In genomic region chr13:43908041-43908644, GRCm38 (mm10) we compare ENCODE assay signal across 10 mouse cellular contexts.
A peak's percentile ranks its signal among the peaks of the same experiment; 100 is the strongest.
DNase-seq lines count a peak whose midpoint lies in the region; ATAC-seq and TF ChIP-seq lines count a peak whose summit lies in the region.
"Had no signal": no experiment of that assay in that cellular context is flagged by ENCODE, and none has a peak within 500 bp of the region (broad histone marks: within the 10 kb centered on the region; RNA-seq: fewer than 3 reads in every experiment).

No protein-coding gene starts in this region.

- TF ChIP-seq POLR2A in ES-Bruce4 (IDR thresholded peaks at IDR 0.05; ENCODE audit: insufficient read depth, low read length), result no peak

- H3K9me3 ChIP-seq in ES-Bruce4 (replicated peaks; ENCODE audit: control insufficient read depth, insufficient read depth, low read length, poor library complexity, severe bottlenecking), result no peaks in the 10 kb centered on the region
- H3K9me3 ChIP-seq in ES-E14 (ENCODE audit: control insufficient read depth, insufficient read depth, low read depth, low read length), result no peaks in the 10 kb centered on the region
- H3K9me3 ChIP-seq in heart, embryonic 12.5 days (replicated peaks), result no peaks in the 10 kb centered on the region
- no peaks in the 10 kb centered on the region for H3K9me3 ChIP-seq in liver, embryonic 14.5 days (ENCODE audit: control insufficient read depth, low read length)
- H3K9me3 ChIP-seq: hindbrain, embryonic 15.5 days had no signal

- in situ Hi-C loops in ES-E14 (cut with MboI; ENCODE audit: low sequenced_read_pairs in 2 of 2, unreplicated experiment in 2 of 2), result no loop called here

- TF ChIP-seq EP300 in ES-Bruce4 (IDR thresholded peaks at IDR 0.05; ENCODE audit: insufficient read depth, low read depth, low read length), result peak; percentile 78
- peak; percentile 56; the same call in 1 of the 2 replicates for TF ChIP-seq EP300 in liver, embryonic 14.5 days (IDR thresholded peaks at IDR 0.05; ENCODE audit: low read depth)

- H3K4me3 ChIP-seq in ES-Bruce4 (ENCODE audit: low read depth, low read length), result no peak overlapping the region
- H3K4me3 ChIP-seq in ES-E14 (ENCODE audit: insufficient read depth in 1 of 2, low read depth in 1 of 2, low read length in 2 of 2, poor library complexity in 1 of 2, severe bottlenecking in 1 of 2), result no peak overlapping the region
- H3K4me3 ChIP-seq in heart, embryonic 12.5 days, result no peak overlapping the region
- H3K4me3 ChIP-seq in liver, embryonic 14.5 days (ENCODE audit: insufficient read depth in 1 of 2, low read depth in 2 of 2, low read length in 2 of 2), result 0 out of 4 replicates have a peak overlapping the region, but pooled peaks of 1 of the 2 experiments have one; percentile 14
- H3K4me3 ChIP-seq: hindbrain, embryonic 15.5 days had no signal

- no peak for TF ChIP-seq CTCF in ES-Bruce4 (IDR thresholded peaks at IDR 0.05; ENCODE audit: low read depth, low read length)
- TF ChIP-seq CTCF in liver, embryonic 14.5 days (IDR thresholded peaks at IDR 0.05; ENCODE audit: low read depth), result no peak

- peak overlapping the region; percentile 46 for H3K4me2 ChIP-seq in heart, embryonic 12.5 days
- H3K4me2 ChIP-seq in liver, embryonic 14.5 days (ENCODE audit: low read depth), result peak overlapping the region; percentile 36
- H3K4me2 ChIP-seq: hindbrain, embryonic 15.5 days had no signal

- H3K9ac ChIP-seq in ES-Bruce4 (ENCODE audit: low read depth, poor library complexity, severe bottlenecking), result no peak overlapping the region
- no peak overlapping the region for H3K9ac ChIP-seq in ES-E14 (ENCODE audit: insufficient read depth, low read depth, low read length, poor library complexity, severe bottlenecking)
- no peak overlapping the region for H3K9ac ChIP-seq in heart, embryonic 12.5 days
- H3K9ac ChIP-seq in liver, embryonic 14.5 days (replicated peaks), result no peak overlapping the region
- H3K9ac ChIP-seq: hindbrain, embryonic 15.5 days had no signal

- ATAC-seq in heart, embryonic 12.5 days (ENCODE audit: insufficient number of reproducible peaks, low FRiP score), result peak; percentile 45; the same call in 1 of the 2 replicates
- ATAC-seq in liver, embryonic 14.5 days (ENCODE audit: insufficient read depth), result peak; percentile 75

- H3K27ac ChIP-seq in ES-Bruce4 (ENCODE audit: insufficient read depth, low read length), result no peak overlapping the region
- H3K27ac ChIP-seq in ES-E14 (ENCODE audit: insufficient read depth, low read depth, low read length, poor library complexity, severe bottlenecking), result no peak overlapping the region
- no peak overlapping the region; the same call in 1 of the 2 replicates for H3K27ac ChIP-seq in heart, embryonic 12.5 days (ENCODE audit: poor library complexity, severe bottlenecking)
- H3K27ac ChIP-seq in liver, embryonic 14.5 days, result no peak overlapping the region
- H3K27ac ChIP-seq: hindbrain, embryonic 15.5 days had no signal

- 24% methylated on average over 16 of the region's 16 CpGs for WGBS in heart, embryonic 12.5 days
- 23% methylated on average over 16 of the region's 16 CpGs for WGBS in liver, embryonic 14.5 days (ENCODE audit: insufficient replicate concordance)

- H3K4me1 ChIP-seq in ES-Bruce4 (ENCODE audit: control insufficient read depth, insufficient read depth, low read length) (peaks cover 2% of the 10 kb centered on the region), ES-E14 (ENCODE audit: control insufficient read depth in 2 of 2, insufficient read depth in 2 of 2, low read length in 2 of 2, poor library complexity in 1 of 2) (peaks cover 0 to 6% of the 10 kb centered on the region in 2 experiments; a peak in 2 of 4 replicates)
- H3K4me1 ChIP-seq in heart, embryonic 12.5 days (replicated peaks), result peaks cover 20% of the 10 kb centered on the region
- H3K4me1 ChIP-seq in liver, embryonic 14.5 days (replicated peaks; ENCODE audit: control insufficient read depth in 2 of 2, insufficient read depth in 2 of 2, low read length in 1 of 2), result peaks cover 5 to 19% of the 10 kb centered on the region in 2 experiments; a peak in 3 of 4 replicates

- no peaks in the 10 kb centered on the region for H3K27me3 ChIP-seq in ES-Bruce4 (ENCODE audit: control insufficient read depth, insufficient read depth, low read length, poor library complexity, severe bottlenecking)
- H3K27me3 ChIP-seq in heart, embryonic 12.5 days (replicated peaks), result 0 out of 2 replicates have a peak, but pooled peaks cover 5% of the 10 kb centered on the region
- H3K27me3 ChIP-seq in liver, embryonic 14.5 days (ENCODE audit: control insufficient read depth, insufficient read depth, low read length), result no peaks in the 10 kb centered on the region
- H3K27me3 ChIP-seq: hindbrain, embryonic 15.5 days had no signal

- H3K36me3 ChIP-seq in ES-Bruce4 (ENCODE audit: control insufficient read depth, insufficient read depth, low read length, poor library complexity, severe bottlenecking) (no peaks in the 10 kb centered on the region), ES-E14 (ENCODE audit: control insufficient read depth, insufficient read depth, low read length, poor library complexity, severe bottlenecking) (no peaks in the 10 kb centered on the region)
- no peaks in the 10 kb centered on the region for H3K36me3 ChIP-seq in heart, embryonic 12.5 days
- no peaks in the 10 kb centered on the region for H3K36me3 ChIP-seq in liver, embryonic 14.5 days (replicated peaks; ENCODE audit: control insufficient read depth, insufficient read depth, low read depth)
- H3K36me3 ChIP-seq: hindbrain, embryonic 15.5 days had no signal

- DNase-seq in ES-E14 (ENCODE audit: low read depth, low spot score), result peak; percentile 31
- DNase-seq in liver, embryonic 14.5 days (ENCODE audit: low read depth in 3 of 3, low spot score in 3 of 3), result peak; percentile 13 to 44 (median 36)
- DNase-seq in layer of hippocampus, adult 18-20 months (ENCODE audit: low spot score in 2 of 2), result no peak
- DNase-seq in spleen, adult 18-20 months, result no peak
- DNase-seq in Muller cell, postnatal 12 days (ENCODE audit: inconsistent ontology term), result no peak
- no peak for DNase-seq in urinary bladder, adult 18-20 months (ENCODE audit: low spot score in 2 of 2)
- DNase-seq: cerebellum, adult 9-11 months had no signal

TF ChIP-seq in ES-E14, 5 proteins besides CTCF, POLR2A, EP300 and RAD21:
- TF ChIP-seq ZC3H11A (IDR thresholded peaks at IDR 0.05; ENCODE audit: borderline replicate concordance, low read depth, low read length), result no peak
- TF ChIP-seq MAFK (IDR thresholded peaks at IDR 0.05; ENCODE audit: insufficient read depth, low read depth, low read length), result no peak
- TF ChIP-seq HCFC1 (IDR thresholded peaks at IDR 0.05; ENCODE audit: borderline replicate concordance, insufficient read depth, low read length), result no peak
- no peak for TF ChIP-seq CHD2 (IDR thresholded peaks at IDR 0.05; ENCODE audit: low read depth, low read length)
- TF ChIP-seq ZNF384 (IDR thresholded peaks at IDR 0.05; ENCODE audit: low read depth, low read length), result no peak

Comparison
In these comparisons a context has a peak if more than half of its experiments do, and no peak if none do; other contexts are left out.
1. DNase-seq: peak in ES-E14 (single experiment) and liver, embryonic 14.5 days (3 of 3); none in layer of hippocampus, adult 18-20 months (0 of 2), spleen, adult 18-20 months (0 of 2), Muller cell, postnatal 12 days (single experiment) and urinary bladder, adult 18-20 months (0 of 2).